Mouse (Mus musculus): ENCODE measurements at regions not wholly inside any gene's neighbourhood (a gene's known extent, or its start where the extent isn't known, plus 50 kb on each side); places are given as distances from the start of the nearest gene placed in this dataset.

GRCm38 (mm10) chr8:125327006-125327405 is 242.6 kb downstream of the Sipa1l2 start:
- no peak for DNase-seq (ENCODE audit: low spot score)

GRCm38 (mm10) chr8:125325736-125326135 is 243.9 kb downstream of the Sipa1l2 start:
- DNase-seq (ENCODE audit: low spot score) = no peak

GRCm38 (mm10) chr8:125322561-125322960 is 247.0 kb downstream of the Sipa1l2 start:
- no peak for DNase-seq (ENCODE audit: low spot score)

DNA sequence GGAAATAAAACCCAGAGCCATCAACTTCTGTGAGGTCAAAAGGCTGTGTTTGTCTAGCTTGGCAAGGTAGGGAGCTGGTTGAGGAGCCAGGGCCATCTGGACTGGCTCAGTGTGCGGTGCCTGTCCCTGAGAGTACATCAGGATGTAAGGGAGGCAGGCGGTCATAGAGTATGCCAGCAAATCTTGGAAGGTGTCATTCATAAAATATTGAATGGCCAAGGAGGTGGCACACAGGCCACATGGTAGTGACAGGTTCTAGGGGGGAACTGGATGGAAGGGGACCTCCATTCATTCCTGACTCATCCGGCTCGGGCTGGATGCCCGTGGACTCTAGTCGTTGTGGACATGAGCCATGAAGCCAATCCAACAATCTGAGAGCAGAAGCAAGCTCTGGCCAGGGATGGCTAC is 252.0 kb downstream of the Sipa1l2 start:
- DNase-seq (ENCODE audit: low spot score) = peak; percentile 69

- DNase-seq (ENCODE audit: low spot score) = no peak
These were observed 253.9 kb downstream of the Sipa1l2 start for GRCm38 (mm10) chr8:125315736-125316135.

- DNase-seq (ENCODE audit: low spot score) = no peak
These were observed 254.6 kb downstream of the Sipa1l2 start for GRCm38 (mm10) chr8:125314996-125315395.

- no peak for DNase-seq (ENCODE audit: low spot score)
These were observed 255.2 kb downstream of the Sipa1l2 start for GRCm38 (mm10) chr8:125314221-125314984.

- DNase-seq (ENCODE audit: low spot score) = no peak
These were observed 257.4 kb downstream of the Disc1 start for GRCm38 (mm10) chr8:125311228-125312053.

All from gastrocnemius, adult 18-20 months (tissue).